Mouse (Mus musculus): ENCODE results near the gene 4933406M09Rik.

DNA sequence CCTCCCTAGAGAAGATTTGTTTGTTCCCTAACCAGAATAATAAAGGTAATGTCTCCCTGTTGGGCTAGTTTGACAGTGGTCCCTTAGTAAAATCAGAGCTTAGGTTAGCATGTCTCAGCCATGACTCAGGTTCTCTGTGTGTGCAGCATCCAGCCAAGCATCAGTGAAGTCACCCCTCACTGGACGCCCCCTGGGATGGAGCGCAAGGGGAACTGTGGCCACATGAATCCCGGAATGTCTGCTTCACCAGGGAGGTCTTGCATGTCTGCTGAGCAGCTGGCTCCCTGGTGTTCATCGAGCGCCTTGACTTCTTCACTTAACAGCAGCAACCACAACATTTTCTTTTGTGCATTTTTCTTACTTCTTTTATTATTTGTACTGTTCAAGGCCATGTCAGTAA is 8.1 kb downstream of the 4933406M09Rik start:
- TF ChIP-seq GATA1 (IDR thresholded peaks at IDR 0.05; ENCODE audit: low read length), result no peak
- TF ChIP-seq TAL1 (IDR thresholded peaks at IDR 0.05; ENCODE audit: low read length), result no peak

Measured in erythroblast, embryonic 14.5 days (primary cell).